Mouse (Mus musculus): ENCODE data around the gene Spaca9.

DNA sequence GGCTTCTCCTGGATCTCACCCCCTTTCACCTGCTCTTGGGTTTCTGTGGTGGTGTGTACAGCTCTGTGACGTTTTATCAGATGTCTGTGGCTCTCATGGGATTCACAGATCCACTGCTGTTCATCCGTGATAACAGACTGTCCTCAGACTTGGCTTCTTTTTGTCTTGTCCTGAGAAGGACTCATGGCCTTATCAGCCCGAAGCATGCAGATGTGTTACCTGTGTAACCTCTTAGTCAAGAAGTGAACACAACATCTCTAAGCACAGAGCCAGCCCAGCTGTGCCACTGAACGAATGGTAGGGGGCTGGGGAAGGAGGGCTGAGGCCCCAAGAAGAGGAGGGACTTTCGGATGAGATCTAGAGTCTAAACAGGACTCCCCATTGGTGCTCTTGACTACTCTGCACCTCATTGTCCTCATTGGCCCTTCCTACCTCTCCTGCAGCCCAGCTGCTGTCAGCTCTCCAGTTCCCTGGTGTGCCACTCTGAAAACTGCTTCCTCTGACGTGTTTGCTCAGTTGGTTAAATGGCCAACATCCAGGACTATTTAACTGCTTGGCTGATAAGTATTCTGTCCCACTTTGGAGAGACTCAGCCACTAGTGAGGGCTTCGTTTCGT lies 2.2 kb upstream of the Spaca9 start:
- TF ChIP-seq CTCF (IDR thresholded peaks at IDR 0.05; ENCODE audit: borderline replicate concordance, insufficient read depth, low read length) (no peak), POLR2A (IDR thresholded peaks at IDR 0.05; ENCODE audit: low read depth, low read length) (no peak)

Data from embryonic fibroblast, embryonic 13.5 days (primary cell).